Mouse (Mus musculus): Measurements from ENCODE around the gene Pafah1b2. TPM values are rescaled to one million over a fixed set of nuclear protein-coding genes. Genes with fewer than 3 reads are reported as not detected.

Gene Pafah1b2
- polyA plus RNA-seq, 1 experiment from 2014 or later, result 224 TPM

DNA sequence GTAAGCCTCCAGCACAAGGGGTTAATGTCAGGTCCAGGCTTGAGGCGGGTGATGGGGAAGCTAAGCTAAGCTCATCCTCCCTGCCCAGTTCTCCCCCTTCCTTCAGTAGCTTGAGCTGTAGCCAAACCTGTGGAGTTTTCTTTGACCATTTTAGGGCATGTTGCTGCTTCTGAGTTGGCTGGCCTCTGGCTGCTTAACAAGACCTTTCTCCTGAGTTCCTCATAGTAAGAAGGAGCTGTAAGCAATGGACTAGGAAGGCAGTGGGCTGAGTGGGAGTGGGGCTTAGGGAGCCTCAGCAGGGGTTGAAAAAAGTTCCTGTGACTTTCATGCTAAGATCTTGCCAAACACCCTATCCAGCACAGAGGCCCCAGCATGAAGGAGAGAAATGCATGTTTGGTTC, 92.6 kb downstream of the Pafah1b2 start:
- no peak for DNase-seq (ENCODE audit: low spot score)

DNA sequence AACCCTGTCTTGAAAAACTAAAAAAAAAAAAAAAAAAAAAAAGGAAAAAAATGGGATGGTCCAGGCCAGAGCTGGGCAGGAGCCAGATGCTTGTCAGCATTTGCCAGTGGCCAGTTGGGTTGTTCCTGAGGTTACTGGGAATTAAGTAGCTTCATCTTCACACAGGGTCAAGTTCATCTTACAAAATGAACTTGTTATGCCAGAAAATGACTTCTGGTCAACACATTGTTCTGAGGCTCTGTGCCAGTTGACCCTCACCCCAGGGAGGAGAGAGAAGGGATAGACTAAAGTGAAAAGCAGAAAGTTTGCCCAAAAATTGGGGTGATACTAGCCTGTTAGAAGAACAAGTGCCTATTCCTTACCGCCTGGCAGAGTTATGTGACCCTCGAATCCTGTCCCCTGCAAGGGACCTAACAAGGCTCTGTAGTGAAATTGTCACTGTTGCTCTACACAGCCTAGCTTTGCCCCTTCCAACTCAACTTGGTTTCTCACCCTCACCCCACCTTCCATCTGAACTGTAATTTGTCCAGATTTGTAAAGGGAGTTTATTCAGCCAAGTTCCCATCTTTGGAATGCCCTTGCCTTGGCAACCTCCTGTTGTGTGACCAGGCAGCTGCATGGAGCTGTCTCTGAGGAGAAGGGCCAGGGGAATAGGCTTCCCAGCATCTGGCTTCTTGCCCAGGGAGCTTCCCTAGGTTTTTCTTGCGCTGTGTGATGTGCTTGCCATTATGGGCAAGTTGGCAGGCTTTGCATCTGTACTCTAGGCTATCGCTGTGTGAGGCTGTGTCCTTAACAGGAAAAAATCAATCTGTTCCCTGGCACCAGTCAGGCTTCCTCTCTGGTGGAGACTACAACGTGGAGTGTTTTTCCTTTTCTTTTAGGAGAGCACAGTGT, 95.2 kb downstream of the Pafah1b2 start:
- WGBS, result 91% methylated on average over 5 of the region's 5 CpGs

More for the DNA sequence above, 92.6 kb downstream of the Pafah1b2 start:
- H3K27me3 ChIP-seq (ENCODE audit: control insufficient read depth, insufficient read depth, low read length), result no peaks in the 10 kb centered on the region
- no peak overlapping the region for H3K9ac ChIP-seq (ENCODE audit: low read length)
- no peak overlapping the region for H3K4me3 ChIP-seq (ENCODE audit: low read depth, low read length)
- no peak for ATAC-seq (ENCODE audit: insufficient number of reproducible peaks, low FRiP score, low TSS enrichment, low read depth)
- WGBS, result 65% methylated on average over 1 of the region's 1 CpGs
- no peak overlapping the region for H3K4me2 ChIP-seq (ENCODE audit: low read depth, severe bottlenecking)
- no peak overlapping the region for H3K27ac ChIP-seq (replicated peaks; ENCODE audit: low read depth, low read length)
- H3K9me3 ChIP-seq (ENCODE audit: control insufficient read depth, low read length), result no peaks in the 10 kb centered on the region
- H3K4me1 ChIP-seq (ENCODE audit: control insufficient read depth, insufficient read depth, low read length), result no peaks in the 10 kb centered on the region
- peaks cover 10% of the 10 kb centered on the region for H3K36me3 ChIP-seq (ENCODE audit: control insufficient read depth, insufficient read depth, low read length)

DNA sequence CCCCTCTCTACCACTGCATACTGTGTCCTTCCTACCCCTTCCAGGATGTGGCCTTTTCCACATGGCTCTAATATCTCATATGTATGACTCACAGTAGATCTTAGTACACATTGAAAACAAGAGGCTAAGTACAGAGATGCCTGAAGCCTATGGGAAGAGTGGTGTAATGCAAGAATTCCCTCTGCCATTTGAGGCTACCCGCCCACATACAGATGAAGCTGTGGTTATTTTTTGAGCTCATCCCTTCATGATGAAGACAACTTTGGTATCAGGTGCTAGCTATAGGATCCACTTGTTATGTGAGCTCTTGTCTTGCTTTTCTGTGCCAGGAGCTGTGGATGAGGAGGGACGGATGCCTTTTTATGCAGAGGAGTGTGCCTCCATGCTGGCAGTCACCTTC, 96.8 kb downstream of the Pafah1b2 start:
- H3K4me1 ChIP-seq (ENCODE audit: control insufficient read depth, insufficient read depth, low read length), result no peaks in the 10 kb centered on the region
- ATAC-seq (ENCODE audit: insufficient number of reproducible peaks, low FRiP score, low TSS enrichment, low read depth), result no peak
- WGBS, result 97% methylated on average over 2 of the region's 2 CpGs
- H3K9me3 ChIP-seq (ENCODE audit: control insufficient read depth, low read length), result no peaks in the 10 kb centered on the region
- H3K4me3 ChIP-seq (ENCODE audit: low read depth, low read length), result no peak overlapping the region
- no peak for DNase-seq (ENCODE audit: low spot score)
- H3K36me3 ChIP-seq (ENCODE audit: control insufficient read depth, insufficient read depth, low read length), result peaks cover 17% of the 10 kb centered on the region
- H3K9ac ChIP-seq (ENCODE audit: low read length), result no peak overlapping the region
- no peaks in the 10 kb centered on the region for H3K27me3 ChIP-seq (ENCODE audit: control insufficient read depth, insufficient read depth, low read length)
- no peak overlapping the region for H3K4me2 ChIP-seq (ENCODE audit: low read depth, severe bottlenecking)
- no peak overlapping the region for H3K27ac ChIP-seq (replicated peaks; ENCODE audit: low read depth, low read length)

More for the DNA sequence above, 95.2 kb downstream of the Pafah1b2 start:
- Histone ChIP-seq H3K4me2 (ENCODE audit: low read depth, severe bottlenecking) (no peak overlapping the region), H3K4me3 (ENCODE audit: low read depth, low read length) (no peak overlapping the region), H3K4me1 (ENCODE audit: control insufficient read depth, insufficient read depth, low read length) (no peaks in the 10 kb centered on the region), H3K36me3 (ENCODE audit: control insufficient read depth, insufficient read depth, low read length) (peaks cover 17% of the 10 kb centered on the region), H3K9ac (ENCODE audit: low read length) (no peak overlapping the region), H3K27me3 (ENCODE audit: control insufficient read depth, insufficient read depth, low read length) (no peaks in the 10 kb centered on the region), H3K27ac (replicated peaks; ENCODE audit: low read depth, low read length) (no peak overlapping the region), H3K9me3 (ENCODE audit: control insufficient read depth, low read length) (no peaks in the 10 kb centered on the region)
- ATAC-seq (ENCODE audit: insufficient number of reproducible peaks, low FRiP score, low TSS enrichment, low read depth) (no peak), DNase-seq (ENCODE audit: low spot score) (no peak)

Small RNA genes lying within 50 kb of the gene (microRNA-seq; reads per million reads assigned to microRNA genes)
- gene Mir7087, result not detected

Other genes starting within 250 kb of the Pafah1b2 start
- gene Cep164, start 184.0 kb downstream of the Pafah1b2 start, polyA plus RNA-seq (2014; fragmentation: Nextera tagmentation; extraction: Ambion mirVana), result 21.7 and 23.6 TPM in 2 replicates
- 22.9 and 25.4 TPM in 2 replicates for gene Bace1, start 174.1 kb downstream of the Pafah1b2 start, polyA plus RNA-seq (2014; fragmentation: Nextera tagmentation; extraction: Ambion mirVana)
- 13.4 and 15.4 TPM in 2 replicates for gene Pcsk7, start 106.2 kb downstream of the Pafah1b2 start, polyA plus RNA-seq (2014; fragmentation: Nextera tagmentation; extraction: Ambion mirVana)
- 64.0 and 66.7 TPM in 2 replicates for gene Rnf214, start 105.8 kb downstream of the Pafah1b2 start, polyA plus RNA-seq (2014; fragmentation: Nextera tagmentation; extraction: Ambion mirVana)
- gene Tagln, start 76.6 kb downstream of the Pafah1b2 start, polyA plus RNA-seq (2014; fragmentation: Nextera tagmentation; extraction: Ambion mirVana), result 5.1 and 7.7 TPM in 2 replicates
- gene Sidt2, start 57.4 kb downstream of the Pafah1b2 start, polyA plus RNA-seq (2014; fragmentation: Nextera tagmentation; extraction: Ambion mirVana), result 24.3 and 26.6 TPM in 2 replicates
- gene Sik3, start 130 bp upstream of the Pafah1b2 start, polyA plus RNA-seq (2014; fragmentation: Nextera tagmentation; extraction: Ambion mirVana), result 10.6 and 10.8 TPM in 2 replicates
- gene Apoa1, start 215.9 kb upstream of the Pafah1b2 start, polyA plus RNA-seq (2014; fragmentation: Nextera tagmentation; extraction: Ambion mirVana), result 1.5 and 2.9 TPM in 2 replicates
- not detected in 2 replicates for gene Apoc3, start 222.9 kb upstream of the Pafah1b2 start, polyA plus RNA-seq (2014; fragmentation: Nextera tagmentation; extraction: Ambion mirVana)
- gene Apoa4, start 228.0 kb upstream of the Pafah1b2 start, polyA plus RNA-seq (2014; fragmentation: Nextera tagmentation; extraction: Ambion mirVana), result not detected in 2 replicates

Measured in limb, embryonic 11.5 days (tissue).